Mouse (Mus musculus): ENCODE data around the gene Igdcc3. TPM values are rescaled to one million over a fixed set of nuclear protein-coding genes. Genes with fewer than 3 reads are reported as not detected.

Gene Igdcc3
- total RNA-seq, 2 experiments from 2014 or later: 0.43 to 0.52 TPM

- no peak for DNase-seq
Observed at GRCm38 (mm10) chr9:65177912-65178311, 36.9 kb downstream of the Igdcc3 start.

- peak; percentile 30 for DNase-seq
Observed at GRCm38 (mm10) chr9:65178336-65179213, 37.6 kb downstream of the Igdcc3 start.

GRCm38 (mm10) chr9:65179817-65180624 lies 39.0 kb downstream of the Igdcc3 start:
- DNase-seq: no peak

GRCm38 (mm10) chr9:65188599-65188998 lies 47.6 kb downstream of the Igdcc3 start:
- DNase-seq: peak; percentile 89

- DNase-seq: no peak
Observed at GRCm38 (mm10) chr9:65190306-65190705, 49.3 kb downstream of the Igdcc3 start.

- no peak for DNase-seq
Observed at GRCm38 (mm10) chr9:65191389-65191754, 50.4 kb downstream of the Igdcc3 start.

- DNase-seq: no peak
Observed at GRCm38 (mm10) chr9:65191755-65192469, 50.9 kb downstream of the Igdcc3 start.

- no peak for DNase-seq
Observed at GRCm38 (mm10) chr9:65193214-65193613, 52.2 kb downstream of the Igdcc3 start.

GRCm38 (mm10) chr9:65195053-65195452 lies 54.1 kb downstream of the Igdcc3 start, which contains the start of gene Parp16:
Gene Parp16 (plus strand): TSS chr9:65195353.
- no peak for DNase-seq

GRCm38 (mm10) chr9:65195621-65195981 lies 54.6 kb downstream of the Igdcc3 start:
- DNase-seq: peak; percentile 65

GRCm38 (mm10) chr9:65195982-65196737 lies 55.2 kb downstream of the Igdcc3 start:
- no peak for DNase-seq

- DNase-seq: peak; percentile 98
Observed at GRCm38 (mm10) chr9:65196738-65197569, 56.0 kb downstream of the Igdcc3 start.

- DNase-seq: no peak
Observed at GRCm38 (mm10) chr9:65197826-65198225, 56.8 kb downstream of the Igdcc3 start.

GRCm38 (mm10) chr9:65199723-65200122 lies 58.7 kb downstream of the Igdcc3 start:
- DNase-seq: no peak

GRCm38 (mm10) chr9:65200606-65201005 lies 59.6 kb downstream of the Igdcc3 start:
- peak; percentile 34 for DNase-seq

GRCm38 (mm10) chr9:65201021-65201380 lies 60.0 kb downstream of the Igdcc3 start:
- DNase-seq: no peak

GRCm38 (mm10) chr9:65201381-65202164 lies 60.6 kb downstream of the Igdcc3 start:
- peak; percentile 90 for DNase-seq

- DNase-seq: no peak
Observed at GRCm38 (mm10) chr9:65202165-65202754, 61.3 kb downstream of the Igdcc3 start.

- DNase-seq: no peak
Observed at GRCm38 (mm10) chr9:65205049-65205815, 64.2 kb downstream of the Igdcc3 start.

Measured in heart, postnatal 4 days (tissue).